Mouse (Mus musculus): ENCODE measurements around the gene Cux1.

DNA sequence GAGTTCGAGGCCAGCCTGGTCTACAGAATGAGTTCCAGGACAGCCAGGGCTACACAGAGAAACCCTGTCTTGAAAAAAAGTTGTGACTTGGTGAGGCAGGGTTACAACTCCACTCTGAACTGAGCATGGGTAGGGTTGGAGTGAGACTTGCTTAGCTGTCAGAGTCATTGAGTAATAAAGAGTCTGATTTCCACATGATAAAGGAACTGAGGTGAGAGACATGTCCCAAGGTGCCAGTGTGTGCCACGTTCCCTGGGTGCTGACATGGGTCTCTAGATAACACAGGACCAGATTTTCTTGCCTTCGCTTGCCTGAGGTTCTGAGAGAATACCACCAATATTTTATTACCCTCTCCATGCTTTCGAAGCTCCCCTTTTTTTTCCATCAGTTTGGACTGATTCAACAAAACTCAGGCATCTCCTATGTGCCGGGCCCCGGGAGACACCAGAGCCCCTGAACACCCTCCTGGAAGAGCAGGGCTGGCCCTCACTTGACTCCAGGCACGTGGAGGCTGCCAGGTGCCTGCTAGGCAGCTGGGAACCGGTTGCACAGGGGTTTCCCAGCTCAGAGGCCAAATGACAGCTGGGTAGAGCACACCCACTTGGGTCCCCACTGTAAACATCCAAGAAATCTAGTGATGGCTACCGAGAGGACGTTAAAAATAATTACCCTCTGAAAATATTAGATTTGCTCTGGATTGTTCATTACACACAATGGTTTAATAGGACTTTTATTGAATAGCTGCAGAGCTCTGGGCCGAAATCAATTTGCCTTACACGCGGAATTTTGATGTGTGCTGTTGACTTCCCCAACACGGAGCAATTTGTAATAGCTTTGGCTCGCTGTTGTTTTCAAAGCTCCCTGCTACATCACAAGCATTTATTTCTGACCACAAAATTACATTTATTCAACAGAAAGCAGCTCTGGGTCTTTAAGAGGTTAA lies 164.4 kb downstream of the Cux1 start:
- TF ChIP-seq POLR2A (IDR thresholded peaks at IDR 0.05; ENCODE audit: extremely low read depth, insufficient read depth, low read length) (no peak), CTCF (IDR thresholded peaks at IDR 0.05; ENCODE audit: extremely low read depth, insufficient read depth, low read length) (no peak)
